Mouse (Mus musculus) midbrain, embryonic 14.5 days (tissue): ENCODE measurements at regions not wholly inside any gene's neighbourhood (a gene's known extent, or its start where the extent isn't known, plus 50 kb on each side); places are given as distances from the start of the nearest gene placed in this dataset.
A peak's percentile ranks its signal among the peaks of the same experiment; 100 is the strongest.

Experiments
- ATAC-seq: fragments of 200-750 bp; cut with Nextera tagmentation; 2 replicates; pipeline ENCODE4 v1.8.0; 2017; ENCODE audit warnings: moderate number of reproducible peaks, moderate library complexity; ENCODE audit not compliant: low FRiP score, low TSS enrichment
- DNase-seq: peaks from one replicate; pipeline ENCODE4 v3.0.0-alpha.2; 2015
- H3K27ac ChIP-seq: fragments of 300-500 bp; sonication (generic); replicated peaks from 2 replicates; pipeline ENCODE4 v1.5.1; 2014; ENCODE audit warnings: mild to moderate bottlenecking, low read depth, low read length, moderate library complexity
- H3K27me3 ChIP-seq: fragments of 300-500 bp; sonication (generic); 2 replicates; pipeline ENCODE4 v1.6.1; 2014; ENCODE audit warnings: low read length, control low read depth, mixed read lengths; ENCODE audit not compliant: control insufficient read depth, insufficient read depth
- H3K36me3 ChIP-seq: fragments of 300-500 bp; sonication (generic); 2 replicates; pipeline ENCODE4 v1.6.1; 2014; ENCODE audit warnings: low read length, control low read depth; ENCODE audit not compliant: control insufficient read depth, insufficient read depth
- H3K4me1 ChIP-seq: fragments of 300-500 bp; sonication (generic); 2 replicates; pipeline ENCODE4 v1.6.1; 2014; ENCODE audit warnings: mild to moderate bottlenecking, antibody characterized with exemption, low read length, control low read depth; ENCODE audit not compliant: control insufficient read depth, insufficient read depth
- H3K4me2 ChIP-seq: fragments of 300-500 bp; sonication (generic); 2 replicates; pipeline ENCODE4 v1.6.1; 2014; ENCODE audit warnings: mild to moderate bottlenecking, low read length, moderate library complexity
- H3K4me3 ChIP-seq: fragments of 300-500 bp; sonication (generic); replicated peaks from 2 replicates; pipeline ENCODE4 v1.5.1; 2014; ENCODE audit warnings: low read depth, low read length
- H3K9ac ChIP-seq: fragments of 300-500 bp; sonication (generic); replicated peaks from 2 replicates; pipeline ENCODE4 v1.6.1; 2014; ENCODE audit warnings: mild to moderate bottlenecking, low read length, moderate library complexity
- H3K9me3 ChIP-seq: fragments of 300-500 bp; sonication (generic); 2 replicates; pipeline ENCODE4 v1.6.1; 2016; ENCODE audit warnings: low read length, control low read depth, mixed read lengths; ENCODE audit not compliant: control insufficient read depth
- WGBS: fragments of 180-500 bp; shearing (Covaris S2); extraction: QIAGEN DNeasy Blood & Tissue Kit; methylation state at CpG from one replicate; pipeline ENCODE4 v1.1.7; 2014; 5-methylcytosine and 5-hydroxymethylcytosine counted together

DNA sequence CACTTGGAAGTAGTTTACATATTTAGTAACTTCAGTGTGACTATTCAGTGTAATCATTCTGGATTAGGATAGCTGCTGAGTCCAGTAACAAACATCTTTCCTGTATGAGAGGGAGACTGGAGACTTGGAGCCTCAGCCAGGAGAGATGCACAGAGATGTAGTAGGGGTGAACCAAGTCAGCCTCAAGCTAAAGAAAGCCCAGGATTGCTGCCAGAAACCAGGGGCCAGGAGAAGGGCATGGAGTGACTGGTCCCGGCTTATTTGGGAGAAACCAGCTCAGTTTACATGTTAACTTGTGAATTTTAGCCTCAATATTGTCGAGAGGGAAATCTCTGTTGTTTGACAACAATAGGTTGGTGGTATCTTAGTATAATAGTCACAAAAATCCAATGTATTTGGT lies 257.8 kb upstream of the Runx1 start:
- no peak for ATAC-seq
- Histone ChIP-seq H3K27me3 (no peaks in the 10 kb centered on the region), H3K9ac (no peak overlapping the region), H3K9me3 (no peaks in the 10 kb centered on the region), H3K36me3 (no peaks in the 10 kb centered on the region), H3K27ac (no peak overlapping the region), H3K4me2 (no peak overlapping the region), H3K4me3 (no peak overlapping the region), H3K4me1 (no peaks in the 10 kb centered on the region)
- no peak for DNase-seq
- WGBS = 85% methylated on average over 2 of the region's 2 CpGs

DNA sequence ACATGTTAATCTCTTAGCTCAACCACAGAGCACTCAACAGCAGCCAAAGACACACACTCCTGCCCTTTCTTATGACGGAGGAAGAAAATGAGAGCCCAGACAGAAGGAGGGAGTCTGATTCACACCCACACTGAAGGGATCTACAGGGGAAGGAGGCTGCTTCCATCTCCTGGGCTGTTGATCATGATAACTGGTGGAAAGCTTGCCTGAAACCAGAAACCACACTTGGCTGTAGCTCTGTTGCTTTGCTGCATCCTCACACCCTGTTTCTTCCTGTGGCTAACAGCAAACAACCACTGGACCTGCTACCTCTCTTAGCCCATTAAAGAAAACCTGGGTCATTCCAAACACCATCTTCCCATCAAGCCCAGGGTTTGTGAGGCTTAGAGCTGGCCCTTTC lies 257.2 kb upstream of the Runx1 start:
- no peak overlapping the region for H3K4me2 ChIP-seq
- H3K9me3 ChIP-seq = no peaks in the 10 kb centered on the region; the same call in 1 of the 2 replicates
- H3K4me1 ChIP-seq = no peaks in the 10 kb centered on the region
- DNase-seq = no peak
- no peak overlapping the region for H3K9ac ChIP-seq
- no peak overlapping the region for H3K27ac ChIP-seq
- H3K4me3 ChIP-seq = no peak overlapping the region
- H3K36me3 ChIP-seq = no peaks in the 10 kb centered on the region
- no peak for ATAC-seq
- H3K27me3 ChIP-seq = no peaks in the 10 kb centered on the region
- WGBS = 90% methylated on average over 1 of the region's 1 CpGs

DNA sequence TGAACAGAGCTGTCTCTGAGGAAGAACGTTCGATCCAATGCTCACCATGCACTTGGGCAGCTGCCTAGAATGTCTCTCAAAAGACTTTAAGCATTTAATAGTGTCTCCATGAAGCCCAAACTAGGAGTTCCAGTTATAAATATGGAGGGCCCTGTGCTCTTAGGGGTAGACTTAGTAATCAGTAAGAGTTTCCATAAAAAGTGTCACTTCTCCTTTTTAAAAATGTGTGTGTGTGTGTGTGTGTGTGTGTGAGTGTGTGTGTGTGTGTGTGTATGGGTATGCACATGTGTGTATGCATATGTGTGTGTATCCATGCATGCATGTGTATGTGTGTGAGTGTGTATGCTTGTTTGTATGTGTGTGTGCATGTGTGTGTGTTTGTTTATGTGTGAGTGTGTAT lies 255.6 kb upstream of the Runx1 start:
- no peaks in the 10 kb centered on the region for H3K36me3 ChIP-seq
- no peak overlapping the region for H3K27ac ChIP-seq
- DNase-seq (no peak), ATAC-seq (no peak)
- no peaks in the 10 kb centered on the region for H3K27me3 ChIP-seq
- no peak overlapping the region for H3K9ac ChIP-seq
- no peak overlapping the region for H3K4me3 ChIP-seq
- H3K9me3 ChIP-seq = no peaks in the 10 kb centered on the region; the same call in 1 of the 2 replicates
- no peak overlapping the region for H3K4me2 ChIP-seq
- 84% methylated on average over 2 of the region's 2 CpGs for WGBS
- no peaks in the 10 kb centered on the region for H3K4me1 ChIP-seq

DNA sequence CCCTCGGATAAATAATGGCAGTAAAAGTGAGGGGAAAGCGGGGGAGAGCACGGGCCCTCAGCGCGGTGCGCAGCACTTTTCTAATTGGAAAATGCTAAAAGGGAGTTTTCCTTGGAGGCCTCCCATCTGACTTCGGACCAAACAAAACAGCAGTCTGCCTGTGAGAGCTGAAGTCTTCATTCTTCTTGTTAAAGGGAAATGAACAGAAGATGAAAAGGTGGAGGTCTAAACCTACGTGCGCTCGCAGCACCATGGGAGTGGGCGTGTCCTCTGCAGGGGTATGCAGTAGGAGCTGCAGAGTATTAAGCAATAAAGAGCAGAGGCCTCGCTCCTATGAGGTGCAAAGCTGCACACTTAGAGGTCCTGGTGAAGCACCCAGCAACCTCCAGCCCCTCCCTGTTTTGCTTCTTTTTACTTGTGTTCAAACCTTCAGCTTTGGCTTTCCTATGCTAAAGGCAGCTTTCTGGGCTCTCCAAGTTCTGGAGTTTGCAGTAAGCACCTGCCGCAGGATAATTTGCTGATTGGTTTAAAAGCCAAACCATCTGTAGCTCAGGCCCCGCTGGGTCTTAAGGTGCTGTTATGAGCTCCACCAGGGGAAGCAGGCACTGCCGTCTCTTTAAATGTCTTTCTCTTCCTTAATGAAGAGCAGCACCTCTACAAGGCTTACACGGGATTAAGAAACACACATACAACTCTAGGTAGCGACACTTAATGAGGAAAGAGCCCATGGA lies 253.9 kb upstream of the Runx1 start:
- Histone ChIP-seq H3K4me3 (no peak overlapping the region), H3K27ac (no peak overlapping the region), H3K4me1 (no peaks in the 10 kb centered on the region), H3K9ac (no peak overlapping the region), H3K9me3 (no peaks in the 10 kb centered on the region; the same call in 1 of the 2 replicates), H3K27me3 (no peaks in the 10 kb centered on the region), H3K4me2 (peak overlapping the region; percentile 46), H3K36me3 (no peaks in the 10 kb centered on the region)
- DNase-seq (peak; percentile 50), ATAC-seq (no peak)
- 42% methylated on average over 17 of the region's 17 CpGs for WGBS

DNA sequence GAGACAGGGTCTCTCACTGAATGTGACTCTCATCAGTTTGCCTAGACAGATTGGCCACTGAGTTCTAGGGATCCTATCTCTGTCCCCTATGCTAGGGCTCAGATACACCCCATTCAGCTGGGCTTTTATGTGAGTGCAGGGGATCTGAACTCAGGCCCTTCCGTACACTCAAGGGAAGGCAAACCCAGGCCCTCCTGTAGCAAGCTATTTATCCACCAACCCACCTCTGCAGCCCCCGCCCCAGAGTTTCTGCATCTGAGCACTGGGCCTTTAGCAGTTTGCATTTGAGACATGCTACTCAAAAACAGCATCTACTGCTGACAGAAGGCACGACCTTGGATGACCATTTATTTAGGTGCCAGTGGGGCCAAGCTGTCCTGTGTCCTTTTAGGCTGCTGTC lies 253.0 kb upstream of the Runx1 start:
- Histone ChIP-seq H3K4me3 (no peak overlapping the region), H3K27me3 (no peaks in the 10 kb centered on the region), H3K36me3 (no peaks in the 10 kb centered on the region), H3K9ac (no peak overlapping the region), H3K9me3 (no peaks in the 10 kb centered on the region; the same call in 1 of the 2 replicates), H3K4me1 (no peaks in the 10 kb centered on the region), H3K4me2 (peak overlapping the region; percentile 46), H3K27ac (no peak overlapping the region)
- WGBS = 82% methylated on average over 3 of the region's 3 CpGs
- ATAC-seq = no peak
- no peak for DNase-seq

DNA sequence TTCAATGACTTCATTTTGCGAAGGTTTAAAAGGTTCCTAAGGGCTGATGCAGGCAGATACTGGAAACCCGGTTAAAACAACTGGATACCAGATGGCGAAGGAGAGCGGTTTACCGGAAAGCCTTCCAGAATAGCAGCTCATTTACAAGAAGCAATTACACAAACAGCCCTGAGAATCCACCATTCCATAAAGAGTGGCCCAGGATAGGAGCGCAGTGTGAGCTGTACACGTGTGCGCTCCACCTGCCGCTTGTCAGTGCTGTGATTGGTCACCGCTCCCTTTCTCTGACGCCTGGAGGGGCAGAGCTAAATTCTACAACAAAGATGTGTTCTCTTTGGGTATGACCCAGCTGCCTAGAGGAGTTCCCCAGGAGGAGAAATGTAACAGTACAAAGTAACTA lies 249.5 kb upstream of the Runx1 start:
- no peak for DNase-seq
- Histone ChIP-seq H3K27me3 (no peaks in the 10 kb centered on the region), H3K4me1 (no peaks in the 10 kb centered on the region), H3K4me3 (no peak overlapping the region), H3K36me3 (no peaks in the 10 kb centered on the region), H3K4me2 (no peak overlapping the region), H3K9me3 (no peaks in the 10 kb centered on the region; the same call in 1 of the 2 replicates), H3K27ac (no peak overlapping the region), H3K9ac (no peak overlapping the region)
- ATAC-seq = no peak
- 90% methylated on average over 11 of the region's 11 CpGs for WGBS

DNA sequence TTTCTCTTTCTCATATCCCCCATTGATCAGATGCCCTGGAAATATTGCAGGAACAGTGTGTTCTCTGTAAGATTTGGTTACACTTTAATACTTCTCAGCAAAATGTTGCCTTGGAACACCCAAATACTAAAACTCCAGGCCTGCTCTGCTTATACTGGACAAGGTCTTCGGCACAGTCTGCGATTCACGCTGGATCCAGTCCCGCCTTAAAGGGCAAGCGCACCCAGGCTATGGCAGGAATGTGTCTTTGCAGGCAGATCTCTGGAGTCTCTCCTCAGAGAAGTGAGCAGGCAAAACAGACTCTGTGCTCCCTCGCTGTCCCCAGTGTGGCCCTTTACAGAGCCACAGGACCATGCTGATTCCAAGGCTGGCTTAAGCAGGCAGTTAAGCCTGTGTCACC lies 246.2 kb upstream of the Runx1 start:
- Histone ChIP-seq H3K27me3 (no peaks in the 10 kb centered on the region), H3K9ac (no peak overlapping the region), H3K36me3 (no peaks in the 10 kb centered on the region), H3K9me3 (no peaks in the 10 kb centered on the region), H3K4me2 (no peak overlapping the region), H3K4me1 (no peaks in the 10 kb centered on the region), H3K4me3 (no peak overlapping the region), H3K27ac (no peak overlapping the region)
- ATAC-seq (no peak), DNase-seq (no peak)
- WGBS = 66% methylated on average over 6 of the region's 6 CpGs

DNA sequence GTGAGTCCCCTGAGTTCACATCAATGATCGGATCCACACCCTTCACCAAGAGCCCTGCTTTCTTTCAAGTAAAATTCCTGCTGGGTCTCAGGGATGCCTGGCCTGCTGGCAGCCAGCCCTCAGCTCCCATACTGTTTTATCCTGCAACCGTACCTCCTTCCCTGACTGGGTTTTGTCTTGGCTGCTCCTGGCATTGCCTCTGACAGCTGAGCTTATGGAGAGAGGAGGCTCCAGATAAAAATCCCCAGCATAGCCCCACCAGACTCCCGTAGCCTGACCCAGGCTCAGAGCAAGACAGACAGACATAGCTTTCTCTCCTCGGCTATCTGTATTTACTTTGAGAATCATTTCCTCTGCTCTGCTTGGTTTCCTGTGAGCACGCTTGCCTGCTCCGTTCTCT lies 245.8 kb upstream of the Runx1 start:
- WGBS = 77% methylated on average over 6 of the region's 6 CpGs
- Histone ChIP-seq H3K4me3 (no peak overlapping the region), H3K27me3 (no peaks in the 10 kb centered on the region)

DNA sequence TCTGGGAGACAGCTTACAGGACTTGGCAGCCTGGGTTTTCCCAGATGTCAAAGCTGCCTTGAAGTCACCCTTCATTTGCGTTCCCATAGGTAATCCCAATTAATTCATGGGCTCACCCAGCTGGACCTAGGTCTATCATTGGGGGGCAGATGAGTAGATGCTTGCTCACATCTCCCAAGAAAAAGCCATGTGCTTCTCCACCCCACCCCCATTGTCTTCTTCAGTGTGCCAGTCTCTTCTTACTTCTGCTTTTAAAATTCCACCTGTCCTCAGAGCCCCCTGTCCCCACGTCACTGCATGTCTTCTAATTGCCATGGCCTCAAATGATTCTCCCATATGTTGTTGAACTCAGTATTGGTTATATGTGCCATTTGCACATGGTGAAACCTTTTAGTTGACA lies 240.9 kb upstream of the Runx1 start:
- Histone ChIP-seq H3K4me2 (no peak overlapping the region), H3K27ac (no peak overlapping the region), H3K9me3 (no peaks in the 10 kb centered on the region), H3K4me3 (no peak overlapping the region), H3K9ac (no peak overlapping the region), H3K4me1 (no peaks in the 10 kb centered on the region), H3K36me3 (no peaks in the 10 kb centered on the region), H3K27me3 (no peaks in the 10 kb centered on the region)
- WGBS = 80% methylated on average over 2 of the region's 2 CpGs
- ATAC-seq (no peak), DNase-seq (no peak)

More for the DNA sequence above, 245.8 kb upstream of the Runx1 start:
- no peak overlapping the region for H3K27ac ChIP-seq
- no peak for DNase-seq
- no peaks in the 10 kb centered on the region for H3K4me1 ChIP-seq
- H3K36me3 ChIP-seq = no peaks in the 10 kb centered on the region
- H3K9ac ChIP-seq = no peak overlapping the region
- ATAC-seq = no peak
- H3K4me2 ChIP-seq = no peak overlapping the region
- no peaks in the 10 kb centered on the region for H3K9me3 ChIP-seq
